Mouse (Mus musculus): ENCODE data around the gene Lgsn. TPM values are rescaled to one million over a fixed set of nuclear protein-coding genes. Genes with fewer than 3 reads are reported as not detected.

Gene Lgsn
- total and polyA plus RNA-seq, 3 experiments = 0.08 to 0.70 TPM; not detected in 1

DNA sequence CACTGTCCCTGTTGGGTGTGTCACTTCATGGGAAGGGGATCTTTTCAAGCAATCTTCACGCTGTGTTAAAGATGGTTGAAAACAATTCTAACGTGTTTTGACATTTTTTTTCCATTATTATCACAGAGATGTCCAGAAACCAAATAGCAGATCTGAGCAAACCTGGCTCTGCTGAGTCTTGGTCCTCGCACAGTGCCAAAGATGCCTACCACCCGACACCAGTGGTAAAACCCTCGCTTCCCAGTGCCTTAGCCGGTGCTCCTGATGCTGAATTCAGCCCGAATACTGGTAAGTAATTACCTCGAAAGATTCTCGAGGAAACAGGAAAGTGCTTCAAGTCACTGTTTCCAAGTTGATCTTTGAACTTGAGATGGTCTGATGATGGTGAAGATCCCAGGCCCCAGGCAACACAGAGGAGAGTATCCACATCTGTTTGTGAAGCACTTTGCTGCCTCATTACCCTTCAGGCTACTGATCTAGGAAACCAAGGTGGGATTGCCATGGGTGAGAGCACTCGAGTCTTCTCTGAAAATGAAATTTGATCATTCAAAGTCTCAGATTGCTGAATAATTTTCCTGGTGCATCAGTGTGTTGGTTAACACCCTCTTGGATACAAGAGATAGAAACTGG, 14.2 kb downstream of the Lgsn start:
- Histone ChIP-seq H3K4me2 (ENCODE audit: insufficient read depth, low read depth, poor library complexity, severe bottlenecking) (no peak overlapping the region), H3K4me1 (ENCODE audit: control insufficient read depth in 1 of 2, insufficient read depth in 2 of 2) (no peaks in the 10 kb centered on the region), H3K9me3 (replicated peaks; ENCODE audit: low read length) (no peaks in the 10 kb centered on the region), H3K36me3 (replicated peaks in 1 of 2; ENCODE audit: control insufficient read depth in 1 of 2, insufficient read depth in 1 of 2, low read length in 1 of 2) (peaks cover 0 to 8% of the 10 kb centered on the region in 2 experiments), H3K79me2 (replicated peaks; ENCODE audit: control insufficient read depth, extremely low read depth, insufficient read depth, poor library complexity, severe bottlenecking) (no peaks in the 10 kb centered on the region), H3K4me3 (replicated peaks in 1 of 3; ENCODE audit: low read depth in 2 of 3, low read length in 2 of 3, poor library complexity in 1 of 3) (no peak overlapping the region), H3K9ac (ENCODE audit: insufficient read depth, low read depth) (no peak overlapping the region), H3K27ac (ENCODE audit: insufficient read depth, low read depth) (no peak overlapping the region), H3K27me3 (replicated peaks) (no peaks in the 10 kb centered on the region)
- no peak for DNase-seq (ENCODE audit: extremely low read depth)
- in situ Hi-C loops (cut with MboI; ENCODE audit: low pct_ligation_motif_present, low pct_unique_long_range_greater_than_20kb, low sequenced_read_pairs) = no loop called here
- dilution Hi-C loops (cut with MboI; ENCODE audit: extremely low pct_ligation_motif_present, extremely low pct_unique_long_range_greater_than_20kb, low sequenced_read_pairs) = no loop called here
- TF ChIP-seq MAX (IDR thresholded peaks at IDR 0.05; ENCODE audit: low read length) (no peak), ZC3H11A (IDR thresholded peaks at IDR 0.05; ENCODE audit: low read depth, low read length) (no peak), UBTF (IDR thresholded peaks at IDR 0.05; ENCODE audit: low read depth, low read length) (no peak), RCOR1 (conservative IDR thresholded peaks at IDR 0.05; ENCODE audit: low read depth, low read length) (no peak), TCF12 (IDR thresholded peaks at IDR 0.05; ENCODE audit: low read depth, low read length) (no peak)

GRCm38 (mm10) chr1:31195633-31196032, 19.4 kb downstream of the Lgsn start:
- H3K4me2 ChIP-seq (ENCODE audit: insufficient read depth, low read depth, poor library complexity, severe bottlenecking) = no peak overlapping the region
- no peak overlapping the region for H3K9ac ChIP-seq (ENCODE audit: insufficient read depth, low read depth)
- H3K36me3 ChIP-seq (replicated peaks in 1 of 2; ENCODE audit: control insufficient read depth in 1 of 2, insufficient read depth in 1 of 2, low read length in 1 of 2) = peaks cover 0 to 9% of the 10 kb centered on the region in 2 experiments
- no peaks in the 10 kb centered on the region for H3K9me3 ChIP-seq (replicated peaks; ENCODE audit: low read length)
- H3K79me2 ChIP-seq (replicated peaks; ENCODE audit: control insufficient read depth, extremely low read depth, insufficient read depth, poor library complexity, severe bottlenecking) = no peaks in the 10 kb centered on the region
- no peaks in the 10 kb centered on the region for H3K4me1 ChIP-seq (ENCODE audit: control insufficient read depth in 1 of 2, insufficient read depth in 2 of 2)
- no peak for DNase-seq (ENCODE audit: extremely low read depth)
- H3K27ac ChIP-seq (ENCODE audit: insufficient read depth, low read depth) = no peak overlapping the region
- dilution Hi-C loops (cut with MboI; ENCODE audit: extremely low pct_ligation_motif_present, extremely low pct_unique_long_range_greater_than_20kb, low sequenced_read_pairs) (no loop called here), in situ Hi-C loops (cut with MboI; ENCODE audit: low pct_ligation_motif_present, low pct_unique_long_range_greater_than_20kb, low sequenced_read_pairs) (no loop called here)
- peak; percentile 77 for TF ChIP-seq MAFK (IDR thresholded peaks at IDR 0.05; ENCODE audit: insufficient replicate concordance, low read length)
- no peak for TF ChIP-seq EP300 (IDR thresholded peaks at IDR 0.05; ENCODE audit: low read length)
- no peaks in the 10 kb centered on the region for H3K27me3 ChIP-seq (replicated peaks)
- no peak overlapping the region for H3K4me3 ChIP-seq (replicated peaks in 1 of 3; ENCODE audit: low read depth in 2 of 3, low read length in 2 of 3, poor library complexity in 1 of 3)

GRCm38 (mm10) chr1:31196959-31197358, 20.8 kb downstream of the Lgsn start:
- Histone ChIP-seq H3K4me3 (replicated peaks in 1 of 3; ENCODE audit: low read depth in 2 of 3, low read length in 2 of 3, poor library complexity in 1 of 3) (no peak overlapping the region), H3K36me3 (replicated peaks in 1 of 2; ENCODE audit: control insufficient read depth in 1 of 2, insufficient read depth in 1 of 2, low read length in 1 of 2) (peaks cover 0 to 7% of the 10 kb centered on the region in 2 experiments), H3K9me3 (replicated peaks; ENCODE audit: low read length) (no peaks in the 10 kb centered on the region), H3K9ac (ENCODE audit: insufficient read depth, low read depth) (no peak overlapping the region), H3K27me3 (replicated peaks) (no peaks in the 10 kb centered on the region), H3K4me2 (ENCODE audit: insufficient read depth, low read depth, poor library complexity, severe bottlenecking) (no peak overlapping the region), H3K27ac (ENCODE audit: insufficient read depth, low read depth) (no peak overlapping the region), H3K79me2 (replicated peaks; ENCODE audit: control insufficient read depth, extremely low read depth, insufficient read depth, poor library complexity, severe bottlenecking) (no peaks in the 10 kb centered on the region), H3K4me1 (ENCODE audit: control insufficient read depth in 1 of 2, insufficient read depth in 2 of 2) (no peaks in the 10 kb centered on the region)
- dilution Hi-C loops (cut with MboI; ENCODE audit: extremely low pct_ligation_motif_present, extremely low pct_unique_long_range_greater_than_20kb, low sequenced_read_pairs) (no loop called here), in situ Hi-C loops (cut with MboI; ENCODE audit: low pct_ligation_motif_present, low pct_unique_long_range_greater_than_20kb, low sequenced_read_pairs) (no loop called here)
- TF ChIP-seq ETS1 (conservative IDR thresholded peaks at IDR 0.05; ENCODE audit: low read depth, low read length) = no peak
- no peak for TF ChIP-seq CTCF (conservative IDR thresholded peaks at IDR 0.05 in 1 of 2, IDR thresholded peaks at IDR 0.05 in 1 of 2; ENCODE audit: low read depth in 2 of 2, low read length in 2 of 2)
- TF ChIP-seq ZMIZ1 (IDR thresholded peaks at IDR 0.05; ENCODE audit: low read depth, low read length) = no peak
- no peak for TF ChIP-seq USF1 (IDR thresholded peaks at IDR 0.05; ENCODE audit: low read depth, low read length)
- TF ChIP-seq JUN (IDR thresholded peaks at IDR 0.05; ENCODE audit: insufficient read depth, low read depth, low read length) = no peak
- no peak for TF ChIP-seq GABPA (IDR thresholded peaks at IDR 0.05; ENCODE audit: insufficient replicate concordance, low read depth, low read length)
- TF ChIP-seq MAX (IDR thresholded peaks at IDR 0.05; ENCODE audit: low read length) = no peak
- no peak for TF ChIP-seq NELFE (IDR thresholded peaks at IDR 0.05; ENCODE audit: low read depth, low read length)
- no peak for TF ChIP-seq IRF4 (IDR thresholded peaks at IDR 0.05; ENCODE audit: low read depth, low read length)
- no peak for TF ChIP-seq MEF2A (IDR thresholded peaks at IDR 0.05; ENCODE audit: borderline replicate concordance, low read depth, low read length)
- TF ChIP-seq CHD1 (IDR thresholded peaks at IDR 0.05; ENCODE audit: low read depth, low read length) = no peak
- no peak for TF ChIP-seq SMC3 (IDR thresholded peaks at IDR 0.05; ENCODE audit: low read depth, low read length)
- TF ChIP-seq MAZ (IDR thresholded peaks at IDR 0.05; ENCODE audit: low read depth, low read length) = no peak
- TF ChIP-seq NRF1 (IDR thresholded peaks at IDR 0.05; ENCODE audit: low read depth, low read length) = no peak
- TF ChIP-seq TBP (conservative IDR thresholded peaks at IDR 0.05; ENCODE audit: low read depth, low read length) = no peak
- TF ChIP-seq ZNF384 (IDR thresholded peaks at IDR 0.05; ENCODE audit: low read depth, low read length) = no peak
- no peak for TF ChIP-seq ZKSCAN1 (IDR thresholded peaks at IDR 0.05; ENCODE audit: borderline replicate concordance, low read depth, low read length)
- no peak for TF ChIP-seq HCFC1 (IDR thresholded peaks at IDR 0.05; ENCODE audit: low read depth, low read length)
- no peak for TF ChIP-seq RCOR1 (conservative IDR thresholded peaks at IDR 0.05; ENCODE audit: low read depth, low read length)
- TF ChIP-seq E2F4 (IDR thresholded peaks at IDR 0.05; ENCODE audit: insufficient replicate concordance, low read depth, low read length) = no peak
- DNase-seq (ENCODE audit: extremely low read depth) = no peak
